Mouse (Mus musculus): ENCODE results near the gene Stxbp1.

Gene Stxbp1

DNA sequence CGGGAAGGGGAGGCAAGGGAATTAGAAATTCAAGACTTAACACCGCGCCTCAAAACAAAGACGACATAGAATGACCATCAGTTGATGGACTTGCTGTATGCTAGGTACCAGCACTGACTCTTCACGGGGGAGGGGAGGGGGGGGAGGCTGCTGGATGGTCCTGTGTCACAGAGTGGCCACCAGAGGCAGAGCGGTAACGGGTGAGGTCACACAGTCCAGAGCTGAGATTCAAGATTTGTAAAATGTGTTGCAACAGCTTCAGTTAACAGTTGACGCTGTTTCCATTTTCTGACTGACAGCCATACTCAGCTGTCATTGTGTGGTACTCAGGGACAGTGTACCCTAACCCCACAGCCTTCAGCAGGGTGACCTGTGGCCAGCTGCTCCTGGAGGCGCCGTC lies 94.9 kb downstream of the Stxbp1 start:
- no peak for DNase-seq (ENCODE audit: low spot score)

- DNase-seq (ENCODE audit: low spot score) = no peak
Measured at GRCm38 (mm10) chr2:32751665-32752033, 95.4 kb downstream of the Stxbp1 start.

GRCm38 (mm10) chr2:32750887-32751664 lies 96.0 kb downstream of the Stxbp1 start:
- DNase-seq (ENCODE audit: low spot score) = peak; percentile 93

DNA sequence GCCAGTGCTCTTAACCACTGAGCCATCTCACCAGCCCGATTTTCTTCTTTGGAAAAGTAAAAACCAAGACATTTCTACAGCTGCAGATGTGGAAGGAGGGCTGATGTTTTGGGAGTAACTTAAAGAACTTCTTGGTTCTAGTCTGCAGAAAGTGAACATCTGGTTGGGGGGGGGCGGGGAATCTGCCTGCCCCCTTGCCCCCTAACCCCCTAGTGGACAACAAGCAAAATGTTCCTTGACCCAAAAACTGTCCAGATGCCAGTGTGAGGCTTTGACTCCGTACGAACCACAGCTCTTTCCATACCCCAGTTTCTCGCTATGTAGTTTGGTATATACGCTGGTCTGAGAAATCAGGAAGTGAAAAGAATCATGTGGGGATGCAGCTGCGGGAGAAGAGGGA lies 96.8 kb downstream of the Stxbp1 start:
- DNase-seq (ENCODE audit: low spot score) = no peak

DNA sequence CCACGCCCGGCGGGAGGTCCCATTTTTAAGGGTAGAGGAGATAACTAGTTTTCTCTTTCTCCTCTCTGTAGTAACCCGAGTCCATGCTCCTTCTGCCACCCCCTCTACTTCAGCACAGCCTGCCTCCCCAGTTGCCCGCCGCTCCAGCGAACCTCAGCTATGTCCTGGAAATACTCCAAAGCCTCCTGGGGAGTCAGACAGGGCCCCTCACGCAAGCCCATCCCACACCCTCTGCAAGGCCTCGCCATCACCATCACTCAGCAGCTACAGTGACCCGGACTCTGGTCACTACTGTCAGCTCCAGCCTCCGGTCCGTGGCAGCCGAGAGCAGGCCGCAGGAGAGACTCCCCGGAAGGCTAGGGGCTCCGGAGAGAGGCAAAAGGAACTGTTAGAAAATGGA lies 98.0 kb downstream of the Stxbp1 start:
- no peak for DNase-seq (ENCODE audit: low spot score)

DNA sequence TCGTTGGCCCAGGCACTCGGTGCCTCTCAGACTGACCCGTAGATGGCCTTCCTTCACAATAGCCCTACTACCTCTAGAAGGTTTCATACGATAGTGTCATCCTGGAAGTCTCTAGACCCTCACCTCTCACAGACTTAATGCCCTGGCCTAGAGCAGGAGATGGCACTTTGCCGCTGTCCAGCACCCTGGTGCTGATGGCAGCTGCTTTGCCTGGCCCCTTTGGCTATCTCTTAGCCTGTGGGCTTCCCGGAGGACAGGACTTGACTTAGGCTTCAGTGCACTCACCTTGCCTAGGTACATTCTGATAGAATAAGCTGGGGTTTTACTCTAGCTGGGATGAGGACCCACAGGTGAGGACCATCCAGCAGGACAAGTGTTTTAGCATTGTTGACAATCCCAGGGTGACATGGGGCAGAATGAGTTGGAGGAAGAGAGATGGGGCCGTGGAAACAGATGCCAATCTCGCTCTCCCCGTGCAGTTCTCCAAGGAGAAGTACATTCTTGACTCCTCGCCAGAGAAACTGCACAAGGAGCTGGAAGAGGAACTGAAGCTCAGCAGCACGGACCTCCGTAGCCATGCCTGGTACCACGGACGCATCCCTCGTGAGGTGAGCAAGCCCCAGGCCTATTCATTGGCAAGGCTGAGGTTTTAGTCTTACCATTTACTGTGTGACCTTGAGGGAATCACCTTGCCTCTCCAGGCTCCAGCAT lies 102.6 kb downstream of the Stxbp1 start:
- DNase-seq (ENCODE audit: low spot score) = peak; percentile 44

- DNase-seq (ENCODE audit: low spot score) = peak; percentile 79
Measured at GRCm38 (mm10) chr2:32742173-32742531, 104.9 kb downstream of the Stxbp1 start.

GRCm38 (mm10) chr2:32741273-32742172 lies 105.5 kb downstream of the Stxbp1 start:
- peak; percentile 51 for DNase-seq (ENCODE audit: low spot score)

DNA sequence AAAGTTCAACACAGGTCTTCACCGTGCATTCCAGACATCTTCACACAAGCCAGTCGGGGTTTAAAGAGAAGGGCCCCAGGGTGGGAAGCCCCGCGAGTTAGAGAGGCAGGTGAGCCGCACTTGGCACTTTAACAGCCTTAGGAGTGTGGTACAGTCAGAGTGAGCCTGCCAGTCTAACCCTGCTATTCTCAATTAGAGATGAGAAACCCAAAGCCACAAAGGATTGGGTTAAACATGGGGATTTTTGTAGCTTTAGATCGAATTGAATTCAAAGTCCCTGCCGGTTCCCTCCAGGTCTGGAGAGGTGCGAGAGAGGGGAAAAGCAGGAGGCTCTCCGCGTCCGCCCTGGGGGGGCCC lies 106.2 kb downstream of the Stxbp1 start, which contains the start of gene 6330409D20Rik:
6330409D20Rik (minus strand) TSS at position 101 of the 357 bp plus-strand sequence.
- DNase-seq (ENCODE audit: low spot score) = no peak

DNA sequence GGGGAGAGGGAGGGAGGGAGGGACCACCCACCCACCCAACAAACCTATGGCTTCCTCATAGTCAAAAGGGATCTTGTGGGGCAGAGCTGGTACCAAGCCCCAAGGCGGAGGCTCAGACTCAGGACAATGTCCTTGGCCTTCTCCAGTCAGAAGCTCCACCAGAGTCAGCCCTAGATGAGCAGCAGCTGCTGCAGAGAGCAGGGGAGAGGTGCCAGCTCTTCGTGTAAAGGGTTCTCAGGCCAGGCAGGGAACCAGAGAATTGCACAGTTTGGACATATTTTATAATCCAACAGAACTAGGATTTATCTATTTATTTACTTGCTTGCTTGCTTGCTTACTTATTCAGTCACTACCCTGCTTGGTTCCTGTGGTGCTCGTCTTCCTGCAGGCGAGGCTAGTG lies 107.7 kb downstream of the Stxbp1 start:
- DNase-seq (ENCODE audit: low spot score) = no peak
